Mouse (Mus musculus): ENCODE measurements around the gene Usp22.

The Usp22 gene

GRCm38 (mm10) chr11:61174821-61175658 is at the start of gene Usp22:
Gene Usp22, minus strand, starts transcription at chr11:61175055.
- in situ Hi-C loops (cut with MboI, MseI): no loop called here

- in situ Hi-C loops (cut with MboI, MseI): loop anchor here in 1 of 2 experiments (25.0 kb wide), 1 partner anchor 1862 kb away; no protein-coding TSS in a partner anchor
Observed at GRCm38 (mm10) chr11:61224234-61224744, 49.4 kb upstream of the Usp22 start.

- in situ Hi-C loops (cut with MboI, MseI): loop anchor here in 1 of 2 experiments (25.0 kb wide), 1 partner anchor 1861 kb away; no protein-coding TSS in a partner anchor
Observed at GRCm38 (mm10) chr11:61222971-61223745, 48.3 kb upstream of the Usp22 start.

GRCm38 (mm10) chr11:61222007-61222406 is 47.2 kb upstream of the Usp22 start:
- in situ Hi-C loops (cut with MboI, MseI): loop anchor here in 1 of 2 experiments (25.0 kb wide), 1 partner anchor 1860 kb away; no protein-coding TSS in a partner anchor

- in situ Hi-C loops (cut with MboI, MseI): loop anchor here in 1 of 2 experiments (25.0 kb wide), 1 partner anchor 1858 kb away; no protein-coding TSS in a partner anchor
Observed at GRCm38 (mm10) chr11:61220156-61220881, 45.5 kb upstream of the Usp22 start.

GRCm38 (mm10) chr11:61215936-61216335 is 41.1 kb upstream of the Usp22 start:
- in situ Hi-C loops (cut with MboI, MseI): loop anchor here in 1 of 2 experiments (25.0 kb wide), 1 partner anchor 1854 kb away; no protein-coding TSS in a partner anchor

GRCm38 (mm10) chr11:61212102-61212501 is 37.2 kb upstream of the Usp22 start:
- in situ Hi-C loops (cut with MboI, MseI): loop anchor here in 1 of 2 experiments (25.0 kb wide), 1 partner anchor 1850 kb away; no protein-coding TSS in a partner anchor

- in situ Hi-C loops (cut with MboI, MseI): loop anchor here in 1 of 2 experiments (25.0 kb wide), 1 partner anchor 1846 kb away; no protein-coding TSS in a partner anchor
Observed at GRCm38 (mm10) chr11:61208316-61208715, 33.5 kb upstream of the Usp22 start.

GRCm38 (mm10) chr11:61207487-61208246 is 32.8 kb upstream of the Usp22 start, which contains the start of gene Aldh3a1:
Gene Aldh3a1, plus strand, starts transcription at chr11:61207537.
- in situ Hi-C loops (cut with MboI, MseI): loop anchor here in 1 of 2 experiments (25.0 kb wide), 1 partner anchor 1845 kb away; no protein-coding TSS in a partner anchor

- in situ Hi-C loops (cut with MboI, MseI): loop anchor here in 1 of 2 experiments (25.0 kb wide), 1 partner anchor 1844 kb away; no protein-coding TSS in a partner anchor
Observed at GRCm38 (mm10) chr11:61206136-61206535, 31.3 kb upstream of the Usp22 start.

- in situ Hi-C loops (cut with MboI, MseI): loop anchor here in 1 of 2 experiments (25.0 kb wide), 1 partner anchor 1843 kb away; no protein-coding TSS in a partner anchor
Observed at GRCm38 (mm10) chr11:61205167-61205950, 30.5 kb upstream of the Usp22 start.

- in situ Hi-C loops (cut with MboI, MseI): loop anchor here in 1 of 2 experiments (25.0 kb wide), 1 partner anchor 1841 kb away; no protein-coding TSS in a partner anchor
Observed at GRCm38 (mm10) chr11:61202810-61203209, 28.0 kb upstream of the Usp22 start.

GRCm38 (mm10) chr11:61202186-61202585 is 27.3 kb upstream of the Usp22 start:
- in situ Hi-C loops (cut with MboI, MseI): loop anchor here in 1 of 2 experiments (25.0 kb wide), 1 partner anchor 1840 kb away; no protein-coding TSS in a partner anchor

- in situ Hi-C loops (cut with MboI, MseI): loop anchor here in 1 of 2 experiments (25.0 kb wide), 1 partner anchor 1837 kb away; no protein-coding TSS in a partner anchor
Observed at GRCm38 (mm10) chr11:61199620-61200362, 24.9 kb upstream of the Usp22 start.

- in situ Hi-C loops (cut with MboI, MseI): no loop called here
Observed at GRCm38 (mm10) chr11:61197935-61198334, 23.1 kb upstream of the Usp22 start.

- in situ Hi-C loops (cut with MboI, MseI): no loop called here
Observed at GRCm38 (mm10) chr11:61196616-61197353, 21.9 kb upstream of the Usp22 start.

GRCm38 (mm10) chr11:61193392-61193791 is 18.5 kb upstream of the Usp22 start:
- in situ Hi-C loops (cut with MboI, MseI): loop anchor here (5.0 kb wide), 1 partner anchor 214 kb away; no protein-coding TSS in a partner anchor

Measured in T-helper 17 cell (primary cell).